Mouse (Mus musculus) heart, embryonic 10.5 days (tissue): Measurements from ENCODE around the gene Spcs2. TPM values are rescaled to one million over a fixed set of nuclear protein-coding genes. Genes with fewer than 3 reads are reported as not detected.

Experiments used
- polyA plus RNA-seq: library from polyadenylated mRNA; unstranded; fragments of >200 nt; fragmentation: Nextera tagmentation; extraction: Ambion mirVana; gene quantifications from 2 replicates; pipeline ENCODE4 v1.2.1, GENCODE M21; 2016

The Spcs2 gene
- polyA plus RNA-seq, 1 experiment from 2014 or later, result 302 TPM

Other genes with a start within 250 kb of the Spcs2 start
- 0.89 and 1.2 TPM in 2 replicates for gene Tpbgl, start 236.4 kb downstream of the Spcs2 start, polyA plus RNA-seq
- gene Slco2b1, start 152.1 kb downstream of the Spcs2 start, polyA plus RNA-seq, result 0.39 and 0.44 TPM in 2 replicates
- 0.16 TPM in 1 of 2 replicates, not detected in the other for gene Olfr520, start 133.2 kb downstream of the Spcs2 start, polyA plus RNA-seq
- gene Olfr521, start 100.0 kb downstream of the Spcs2 start, polyA plus RNA-seq, result not detected in 2 replicates
- 3.1 and 3.3 TPM in 2 replicates for gene Neu3, start 35.0 kb downstream of the Spcs2 start, polyA plus RNA-seq
- 0.24 and 0.31 TPM in 2 replicates for gene Xrra1, start 4.3 kb downstream of the Spcs2 start, polyA plus RNA-seq
- 3.1 and 4.3 TPM in 2 replicates for gene Rnf169, start 117.0 kb upstream of the Spcs2 start, polyA plus RNA-seq
- 0.65 TPM in 1 of 2 replicates, not detected in the other for gene Chrdl2, start 142.7 kb upstream of the Spcs2 start, polyA plus RNA-seq